Mouse (Mus musculus) embryo, embryonic 11.5 days (tissue): ENCODE data around the gene Gm4141.
"Not testable (repeated sequence)": the region's sequence is repeated elsewhere in the genome, so short reads cannot be mapped to it uniquely, and the experiment has no call there.

Source experiments
- DNase-seq: peaks from one replicate; pipeline ENCODE4 v3.0.0-alpha.2; 2012; ENCODE audit warnings: low read depth, low spot score

Gene Gm4141

DNA sequence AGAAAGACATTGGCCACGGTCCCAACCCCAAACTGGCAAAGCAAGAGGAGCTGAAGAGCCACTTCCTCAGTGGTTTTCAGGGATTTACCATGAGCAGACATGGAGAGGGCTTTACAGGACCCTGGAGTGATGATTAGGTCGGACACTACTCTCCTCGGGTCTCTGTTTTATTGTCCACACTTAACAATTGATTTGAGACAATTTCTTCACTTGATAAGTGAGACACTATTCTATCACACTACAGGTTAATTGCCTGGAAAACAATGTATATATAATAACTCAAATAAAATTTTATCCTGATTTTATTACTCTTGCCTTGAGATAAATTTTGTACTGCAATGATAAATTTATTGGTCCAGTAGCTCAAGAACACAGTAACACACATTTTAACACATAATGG lies at the start of gene Gm4141:
Gene Gm4141, minus strand, starts transcription at position 101 of the 400 bp plus-strand sequence.
- DNase-seq, result not testable (repeated sequence)

GRCm38 (mm10) chr7:20598921-20599320 lies 22.9 kb upstream of the Gm4141 start, which contains the start of gene Gm4513:
Gm4513 (minus strand) TSS chr7:20599021.
- not testable (repeated sequence) for DNase-seq

DNA sequence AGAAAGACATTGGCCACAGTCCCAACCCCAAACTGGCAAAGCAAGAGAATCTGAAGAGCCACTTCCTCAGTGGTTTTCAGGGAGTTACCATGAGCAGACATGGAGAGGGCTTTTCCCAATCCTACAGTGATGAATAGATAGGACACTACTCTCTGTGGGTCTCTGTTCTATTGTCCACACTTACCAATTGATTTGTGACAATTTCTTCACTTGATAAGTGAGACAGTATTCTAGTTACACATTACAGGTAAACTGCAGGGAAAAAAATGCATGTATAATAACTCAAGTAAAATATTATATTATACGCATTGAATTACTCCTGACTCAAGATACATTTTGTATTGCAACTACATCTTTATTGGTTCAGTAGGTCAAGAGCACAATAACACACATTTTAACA lies 30.4 kb downstream of the Gm4141 start, which contains the start of gene Gm5726:
Gene Gm5726, minus strand, starts transcription at position 101 of the 400 bp plus-strand sequence.
- not testable (repeated sequence) for DNase-seq

DNA sequence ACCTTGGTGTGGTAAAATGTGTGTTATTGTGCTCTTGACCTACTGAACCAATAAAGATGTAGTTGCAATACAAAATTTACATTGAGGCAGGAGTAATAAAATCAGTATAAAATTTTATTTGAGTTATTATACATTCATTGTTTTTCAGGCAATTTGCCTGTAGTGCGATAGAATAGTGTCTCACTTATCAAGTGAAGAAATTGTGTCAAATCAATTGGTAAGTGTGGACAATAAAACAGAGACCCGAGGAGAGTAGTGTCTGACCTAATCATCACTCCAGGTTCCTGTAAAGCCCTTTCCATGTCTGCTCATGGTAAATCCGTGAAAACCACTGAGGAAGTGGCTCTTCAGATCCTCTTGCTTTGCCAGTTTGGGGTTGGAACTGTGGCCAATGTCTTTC lies 42.5 kb downstream of the Gm4141 start, which contains the start of gene Vmn1r104:
Gene Vmn1r104, plus strand, starts transcription at position 301 of the 400 bp plus-strand sequence.
- DNase-seq, result not testable (repeated sequence)
